Mouse (Mus musculus) CD4-positive, CD25-positive, alpha-beta regulatory T cell (primary cell): Measurements from ENCODE around the gene Kctd12. TPM values are rescaled to one million over a fixed set of nuclear protein-coding genes. Genes with fewer than 3 reads are reported as not detected.

ENCODE experiments used
- polyA plus RNA-seq: library from polyadenylated mRNA; unstranded; fragments of 100-300 nt; shearing (Covaris generic); gene quantifications from one replicate; pipeline ENCODE4 v1.2.1, GENCODE M21; 2017

The Kctd12 gene
- polyA plus RNA-seq: 1.5 TPM

GRCm38 (mm10) chr14:102982627-102983540, at the start of gene Kctd12:
Gene Kctd12, minus strand, starts transcription at chr14:102982637.

Other genes with a start within 250 kb of the Kctd12 start
- gene Acod1, start 64.3 kb upstream of the Kctd12 start, polyA plus RNA-seq: not detected
- 39.2 TPM for gene Cln5, start 87.6 kb upstream of the Kctd12 start, polyA plus RNA-seq
- gene Fbxl3, start 116.9 kb upstream of the Kctd12 start, polyA plus RNA-seq: 93.4 TPM